Mouse (Mus musculus) heart, embryonic 14.5 days (tissue): ENCODE measurements at regions not wholly inside any gene's neighbourhood (a gene's known extent, or its start where the extent isn't known, plus 50 kb on each side); places are given as distances from the start of the nearest gene placed in this dataset.

Source experiments
- ATAC-seq: fragments of 200-750 bp; cut with Nextera tagmentation; 2 replicates; pipeline ENCODE4 v1.8.0; 2017; ENCODE audit warnings: low read depth, moderate TSS enrichment; ENCODE audit not compliant: insufficient number of reproducible peaks, insufficient read depth, low FRiP score
- H3K27ac ChIP-seq, 2 experiments: fragments of 200-500 bp in 1 of 2; fragments of 300-500 bp in 1 of 2; sonication (generic) in 1 of 2; replicated peaks in 1 of 2; 2 replicates each; pipeline ENCODE4 v1.5.1; 2012 to 2014; ENCODE audit warnings: low read depth in 2 of 2, low read length in 2 of 2, control low read depth in 1 of 2, mild to moderate bottlenecking in 1 of 2, mixed read lengths in 1 of 2; ENCODE audit not compliant: control insufficient read depth in 1 of 2, insufficient read depth in 1 of 2
- H3K27me3 ChIP-seq: fragments of 300-500 bp; sonication (generic); 2 replicates; pipeline ENCODE4 v1.6.1; 2014; ENCODE audit warnings: mild to moderate bottlenecking, low read length, control low read depth; ENCODE audit not compliant: control insufficient read depth, insufficient read depth
- H3K36me3 ChIP-seq: fragments of 300-500 bp; sonication (generic); 2 replicates; pipeline ENCODE4 v1.6.1; 2014; ENCODE audit warnings: mild to moderate bottlenecking, control low read depth, low read length, mixed read lengths; ENCODE audit not compliant: control insufficient read depth, insufficient read depth
- H3K4me1 ChIP-seq, 2 experiments: fragments of 200-500 bp in 1 of 2; fragments of 300-500 bp in 1 of 2; sonication (generic) in 1 of 2; 2 replicates each; pipeline ENCODE4 v1.6.1; 2012 to 2014; ENCODE audit warnings: low read length in 2 of 2, control low read depth in 1 of 2, mixed read lengths in 1 of 2; ENCODE audit not compliant: control insufficient read depth in 2 of 2, insufficient read depth in 2 of 2
- H3K4me2 ChIP-seq: fragments of 300-500 bp; sonication (generic); 2 replicates; pipeline ENCODE4 v1.6.1; 2014; ENCODE audit warnings: mild to moderate bottlenecking, low read length
- H3K4me3 ChIP-seq, 2 experiments: fragments of 200-500 bp in 1 of 2; fragments of 300-500 bp in 1 of 2; sonication (generic) in 1 of 2; 2 replicates each; pipeline ENCODE4 v1.5.1; 2012 to 2014; ENCODE audit warnings: low read length in 2 of 2, mild to moderate bottlenecking in 2 of 2, control low read depth in 1 of 2, low read depth in 1 of 2, moderate library complexity in 1 of 2; ENCODE audit not compliant: control insufficient read depth in 1 of 2, insufficient read depth in 1 of 2
- H3K9ac ChIP-seq: fragments of 300-500 bp; sonication (generic); 2 replicates; pipeline ENCODE4 v1.6.1; 2014; ENCODE audit warnings: mild to moderate bottlenecking, low read length
- H3K9me3 ChIP-seq: fragments of 300-500 bp; sonication (generic); 2 replicates; pipeline ENCODE4 v1.6.1; 2016; ENCODE audit warnings: low read length, control low read depth; ENCODE audit not compliant: control insufficient read depth
- WGBS: fragments of 180-500 bp; shearing (Covaris S2); extraction: QIAGEN DNeasy Blood & Tissue Kit; methylation state at CpG from one replicate; pipeline ENCODE4 v1.1.7; 2014; 5-methylcytosine and 5-hydroxymethylcytosine counted together

DNA sequence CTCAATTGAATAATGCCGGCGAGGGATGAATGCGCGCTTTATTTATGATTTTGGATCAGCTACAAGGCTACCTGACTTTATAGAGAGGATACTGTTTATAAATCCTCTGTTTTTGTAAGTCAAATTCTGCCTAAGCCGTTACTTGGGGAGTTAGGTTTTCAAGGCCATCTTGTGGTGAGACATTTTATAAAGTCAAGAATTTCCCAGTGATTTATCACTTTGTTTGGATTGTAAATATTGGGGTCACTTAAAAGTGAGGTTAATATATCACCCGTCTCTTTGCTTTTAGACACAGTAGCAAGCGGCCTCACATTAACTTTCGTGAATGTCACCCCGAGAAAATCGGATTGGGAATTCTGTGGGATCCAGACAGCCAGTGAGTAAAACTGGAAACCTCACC is 84.9 kb upstream of the Map4k3 start:
- no peak overlapping the region for H3K27ac ChIP-seq
- H3K4me3 ChIP-seq: no peak overlapping the region
- no peak overlapping the region for H3K9ac ChIP-seq
- no peak for ATAC-seq
- peaks cover 5% of the 10 kb centered on the region in 2 experiments for H3K4me1 ChIP-seq
- no peaks in the 10 kb centered on the region for H3K27me3 ChIP-seq
- no peaks in the 10 kb centered on the region for H3K36me3 ChIP-seq
- H3K4me2 ChIP-seq: no peak overlapping the region
- WGBS: 87% methylated on average over 10 of the region's 10 CpGs
- H3K9me3 ChIP-seq: 0 out of 2 replicates have a peak, but pooled peaks cover 3% of the 10 kb centered on the region

DNA sequence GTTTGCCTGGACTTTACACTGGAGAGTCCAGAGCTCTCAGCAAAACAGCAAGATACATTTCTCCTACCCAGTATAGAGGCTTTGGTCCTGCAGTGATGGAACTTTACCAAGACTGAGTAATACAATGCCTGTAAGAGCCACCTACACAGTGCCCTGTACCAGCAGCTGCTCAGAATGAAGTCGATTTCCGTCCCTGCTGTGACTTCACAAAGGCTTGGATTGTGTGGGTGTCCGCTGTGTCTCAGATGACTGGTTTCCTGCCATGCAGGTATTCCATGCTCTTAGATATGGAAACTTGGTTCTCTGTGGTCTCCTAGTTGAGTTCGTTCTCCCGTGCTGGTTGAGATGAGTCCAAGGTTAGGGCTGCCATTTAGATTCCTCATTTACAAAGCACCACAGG is 81.0 kb upstream of the Map4k3 start:
- no peak for ATAC-seq
- Histone ChIP-seq H3K4me1 (peaks cover 4 to 8% of the 10 kb centered on the region in 2 experiments), H3K4me3 (no peak overlapping the region), H3K9ac (no peak overlapping the region), H3K36me3 (no peaks in the 10 kb centered on the region), H3K27ac (no peak overlapping the region), H3K9me3 (no peaks in the 10 kb centered on the region), H3K27me3 (no peaks in the 10 kb centered on the region), H3K4me2 (no peak overlapping the region)
- 79% methylated on average over 5 of the region's 5 CpGs for WGBS

DNA sequence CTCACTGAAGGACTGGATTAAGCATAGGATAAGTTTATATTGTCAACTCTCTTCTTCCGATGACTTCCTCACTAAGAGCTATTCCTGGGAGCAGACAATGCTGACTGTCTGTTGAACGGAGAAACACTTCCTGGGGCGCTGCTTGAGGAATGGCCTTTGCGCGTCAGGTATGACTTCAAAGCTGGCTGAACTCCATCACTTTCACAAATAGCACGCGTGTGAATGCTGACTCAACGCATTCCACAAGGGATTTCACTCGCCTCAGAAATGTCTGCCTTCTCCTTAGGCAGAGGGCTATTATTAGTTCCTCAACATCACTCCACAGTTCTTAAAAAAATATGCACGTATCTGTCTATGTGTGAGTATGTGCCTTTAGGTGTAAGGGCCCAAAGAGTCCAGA is 79.8 kb upstream of the Map4k3 start:
- Histone ChIP-seq H3K27me3 (no peaks in the 10 kb centered on the region), H3K4me2 (peak overlapping the region; percentile 31; the same call in 1 of the 2 replicates), H3K36me3 (no peaks in the 10 kb centered on the region), H3K4me1 (peaks cover 4 to 8% of the 10 kb centered on the region in 2 experiments), H3K4me3 (no peak overlapping the region), H3K9me3 (no peaks in the 10 kb centered on the region), H3K27ac (no peak overlapping the region), H3K9ac (no peak overlapping the region)
- WGBS: 14% methylated on average over 10 of the region's 10 CpGs
- ATAC-seq: peak; percentile 49; the same call in 1 of the 2 replicates

DNA sequence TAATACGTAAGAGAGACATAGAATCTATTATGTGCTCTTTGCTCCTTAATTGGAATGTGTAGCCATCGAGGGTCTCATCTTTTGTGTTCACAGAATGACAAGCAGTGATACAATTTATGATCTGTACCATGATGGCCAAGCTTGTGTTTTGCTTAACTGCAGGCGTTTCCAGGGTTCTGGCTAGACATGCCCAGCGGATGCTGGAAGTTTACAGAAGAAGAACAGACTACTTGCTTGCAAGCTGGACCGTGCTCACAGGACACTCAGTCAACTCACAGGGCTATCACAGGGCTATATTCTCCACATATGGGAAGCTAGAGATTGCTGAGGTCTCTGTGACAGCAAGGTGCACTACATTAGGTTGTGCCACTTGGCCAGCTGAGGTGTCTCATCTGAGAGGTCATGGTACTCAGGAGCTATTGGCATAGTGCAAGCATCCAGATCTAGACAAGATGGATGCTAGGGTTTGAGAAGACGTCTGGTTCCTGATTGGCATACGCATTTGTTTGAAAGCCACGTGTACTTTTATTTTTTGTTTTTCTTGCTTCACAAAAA is 75.2 kb upstream of the Map4k3 start:
- H3K9ac ChIP-seq: no peak overlapping the region
- H3K36me3 ChIP-seq: no peaks in the 10 kb centered on the region
- peaks cover 21 to 32% of the 10 kb centered on the region in 2 experiments for H3K4me1 ChIP-seq
- no peak overlapping the region for H3K4me2 ChIP-seq
- H3K4me3 ChIP-seq: no peak overlapping the region
- no peaks in the 10 kb centered on the region for H3K9me3 ChIP-seq
- no peaks in the 10 kb centered on the region for H3K27me3 ChIP-seq
- 84% methylated on average over 8 of the region's 8 CpGs for WGBS
- H3K27ac ChIP-seq: no peak overlapping the region
- no peak for ATAC-seq

DNA sequence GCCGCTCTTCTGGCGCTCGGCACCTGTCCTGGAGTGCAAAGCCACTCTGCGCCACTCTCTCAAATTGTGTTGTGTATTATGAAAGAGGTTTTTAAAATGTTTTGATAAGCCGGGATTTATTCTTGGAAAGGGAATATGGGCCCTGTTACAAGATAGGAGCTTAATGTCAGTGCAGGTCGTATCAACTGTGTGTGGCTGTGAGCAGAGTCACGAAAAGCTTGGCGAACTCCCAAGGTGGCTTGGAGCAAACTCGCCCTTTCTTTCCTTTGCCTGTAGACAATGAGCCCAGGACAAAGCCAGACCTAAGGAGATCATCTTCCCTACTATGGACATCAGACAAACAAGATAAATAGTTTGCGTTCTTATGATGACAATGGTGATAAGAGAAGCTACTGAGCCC is 74.3 kb upstream of the Map4k3 start:
- Histone ChIP-seq H3K36me3 (no peaks in the 10 kb centered on the region), H3K4me1 (peaks cover 19 to 28% of the 10 kb centered on the region in 2 experiments), H3K27ac (peak overlapping the region; percentile 43 to 80; a peak in 3 of 4 replicates), H3K27me3 (no peaks in the 10 kb centered on the region), H3K4me3 (0 out of 4 replicates have a peak overlapping the region, but pooled peaks of 1 of the 2 experiments have one; percentile 3), H3K9me3 (no peaks in the 10 kb centered on the region), H3K4me2 (peak overlapping the region; percentile 53), H3K9ac (0 out of 2 replicates have a peak overlapping the region, but pooled peaks have one; percentile 22)
- ATAC-seq: no peak
- WGBS: 17% methylated on average over 10 of the region's 10 CpGs

DNA sequence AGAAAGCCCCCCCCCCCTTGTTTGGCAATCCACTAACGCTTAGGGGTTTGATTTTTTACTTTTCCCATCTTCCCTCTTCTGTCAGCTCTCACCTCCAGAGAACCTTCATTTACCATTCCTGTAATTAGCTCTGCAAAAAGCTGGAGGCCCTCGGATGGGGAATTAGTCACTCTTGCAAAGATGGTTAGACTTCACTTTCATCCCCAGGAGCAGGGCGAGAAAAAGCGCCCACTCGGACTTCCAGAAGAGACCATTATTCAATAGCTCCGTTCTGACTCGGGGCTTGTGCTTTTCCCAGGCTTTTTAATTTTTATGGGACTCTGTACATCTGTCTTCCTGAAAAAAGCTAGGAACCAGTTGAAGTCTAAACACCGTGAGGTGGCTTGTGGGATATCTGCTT is 73.7 kb upstream of the Map4k3 start:
- Histone ChIP-seq H3K4me3 (peak overlapping the region in 1 of 2 experiments; percentile 3; a peak in 1 of 4 replicates), H3K27ac (peak overlapping the region; percentile 43 to 80; a peak in 3 of 4 replicates), H3K4me1 (peaks cover 19 to 28% of the 10 kb centered on the region in 2 experiments), H3K9me3 (no peaks in the 10 kb centered on the region), H3K27me3 (no peaks in the 10 kb centered on the region), H3K4me2 (peak overlapping the region; percentile 53), H3K9ac (peak overlapping the region; percentile 44; the same call in 1 of the 2 replicates), H3K36me3 (no peaks in the 10 kb centered on the region)
- 34% methylated on average over 8 of the region's 8 CpGs for WGBS
- ATAC-seq: no peak

DNA sequence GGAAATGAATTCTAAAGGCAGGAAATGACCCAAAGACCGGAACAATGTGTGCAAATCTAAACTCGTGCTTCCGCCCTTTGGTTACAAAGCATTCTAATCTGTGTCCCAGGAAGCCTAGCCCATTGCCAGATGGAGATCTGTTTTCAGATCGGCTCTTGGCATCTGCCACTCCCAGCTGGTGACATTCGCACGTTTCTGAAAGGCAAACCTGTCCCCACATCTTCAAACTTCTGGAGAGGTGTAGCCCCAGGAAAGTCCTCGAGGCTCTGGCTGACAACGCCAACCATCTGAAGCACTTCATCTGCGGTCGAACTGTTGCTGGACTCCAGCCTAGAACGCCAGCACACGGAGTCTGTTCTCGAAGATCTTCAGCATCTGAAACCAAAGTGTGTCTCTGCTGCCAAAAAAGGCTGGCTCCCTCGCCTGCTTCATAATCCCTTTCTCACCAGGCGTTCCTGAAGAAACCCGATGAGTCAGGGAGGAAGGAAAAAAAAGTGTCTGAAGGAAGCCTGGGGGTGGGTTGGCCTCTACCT is 73.2 kb upstream of the Map4k3 start:
- Histone ChIP-seq H3K9me3 (no peaks in the 10 kb centered on the region), H3K4me2 (peak overlapping the region; percentile 53), H3K27ac (peak overlapping the region; percentile 38 to 80), H3K36me3 (no peaks in the 10 kb centered on the region), H3K9ac (peak overlapping the region; percentile 44; the same call in 1 of the 2 replicates), H3K27me3 (no peaks in the 10 kb centered on the region), H3K4me1 (peaks cover 19 to 28% of the 10 kb centered on the region in 2 experiments), H3K4me3 (peak overlapping the region in 1 of 2 experiments; percentile 3; a peak in 2 of 4 replicates)
- ATAC-seq: peak; percentile 42; the same call in 1 of the 2 replicates
- 7% methylated on average over 16 of the region's 16 CpGs for WGBS
